Mouse (Mus musculus): ENCODE results near the gene Enoph1. TPM values are rescaled to one million over a fixed set of nuclear protein-coding genes. Genes with fewer than 3 reads are reported as not detected.

Gene Enoph1
- polyA plus RNA-seq (2012; ENCODE audit: low replicate concordance), result 13.4 and 13.5 TPM in 2 replicates

GRCm38 (mm10) chr5:100039602-100040142, at the start of gene Enoph1, which contains the start of gene Hnrnpdl:
Enoph1 (plus strand) TSS chr5:100039985.
Hnrnpdl (minus strand) TSS chr5:100039664.

Other genes with a start within 250 kb of the Enoph1 start
- not detected in 2 replicates for gene Vamp9, start 133.7 kb upstream of the Enoph1 start, polyA plus RNA-seq (2012; ENCODE audit: low replicate concordance)
- 148 and 239 TPM in 2 replicates for gene Hnrnpd, start 61.0 kb upstream of the Enoph1 start, polyA plus RNA-seq (2012; ENCODE audit: low replicate concordance)
- gene 4930524J08Rik, start 60.9 kb upstream of the Enoph1 start, polyA plus RNA-seq (2012; ENCODE audit: low replicate concordance), result 1.9 and 2.5 TPM in 2 replicates
- gene Hnrnpdl, start 321 bp upstream of the Enoph1 start, polyA plus RNA-seq (2012; ENCODE audit: low replicate concordance), result 151 and 224 TPM in 2 replicates
- 0.37 and 0.71 TPM in 2 replicates for gene Tmem150c, start 119.8 kb downstream of the Enoph1 start, polyA plus RNA-seq (2012; ENCODE audit: low replicate concordance)

Measured in hematopoietic multipotent progenitor cell, adult 10-12 weeks (in vitro differentiated cells).